13 mouse cellular contexts compared by ENCODE assay signal in the genomic region with DNA sequence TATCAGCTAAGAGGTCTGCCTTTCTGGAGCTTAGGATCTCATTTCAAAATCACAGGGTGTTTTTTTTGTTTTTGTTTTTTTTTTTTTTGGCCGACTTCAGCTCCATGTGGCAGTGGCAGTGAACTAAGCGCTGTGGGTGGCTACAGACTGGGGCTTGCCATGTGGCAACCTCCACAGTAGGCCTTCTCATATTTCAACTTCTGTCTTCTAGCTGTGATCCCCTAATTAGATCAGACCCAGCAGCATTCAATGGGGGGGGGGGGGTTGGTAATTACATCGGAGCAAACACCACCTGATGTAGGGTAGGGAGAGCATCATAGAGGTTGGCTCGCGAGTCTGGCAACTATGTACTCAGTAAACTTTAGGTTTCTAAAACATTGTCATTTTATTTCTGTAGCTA.
A peak's percentile ranks its signal among the peaks of the same experiment; 100 is the strongest.
DNase-seq lines count a peak whose midpoint lies in the region; ATAC-seq and TF ChIP-seq lines count a peak whose summit lies in the region.
"Had no signal": no experiment of that assay in that cellular context is flagged by ENCODE, and none has a peak within 500 bp of the region (broad histone marks: within the 10 kb centered on the region; RNA-seq: fewer than 3 reads in every experiment).

No protein-coding gene starts in this region.

- H3K4me3 ChIP-seq in midbrain, postnatal 0 days (ENCODE audit: low read depth, low read length): no peak overlapping the region
- no peak overlapping the region for H3K4me3 ChIP-seq in midbrain, embryonic 13.5 days (replicated peaks)
- H3K4me3 ChIP-seq in embryonic facial prominence, embryonic 15.5 days (replicated peaks): no peak overlapping the region
- H3K4me3 ChIP-seq: limb, embryonic 13.5 days; stomach, embryonic 15.5 days had no signal

- no peak overlapping the region for H3K9ac ChIP-seq in midbrain, postnatal 0 days (replicated peaks; ENCODE audit: low read length, poor library complexity, severe bottlenecking)
- no peak overlapping the region for H3K9ac ChIP-seq in midbrain, embryonic 13.5 days (replicated peaks)
- no peak overlapping the region for H3K9ac ChIP-seq in embryonic facial prominence, embryonic 15.5 days
- H3K9ac ChIP-seq: limb, embryonic 13.5 days; stomach, embryonic 15.5 days had no signal

- WGBS in midbrain, postnatal 0 days: 78% methylated on average over 5 of the region's 5 CpGs
- 79% methylated on average over 5 of the region's 5 CpGs for WGBS in midbrain, embryonic 13.5 days
- WGBS in embryonic facial prominence, embryonic 15.5 days: 31% methylated on average over 5 of the region's 5 CpGs

- no peak overlapping the region for H3K27ac ChIP-seq in midbrain, postnatal 0 days (ENCODE audit: low read depth, low read length)
- H3K27ac ChIP-seq in midbrain, embryonic 13.5 days: no peak overlapping the region
- no peak overlapping the region for H3K27ac ChIP-seq in embryonic facial prominence, embryonic 15.5 days (replicated peaks)
- H3K27ac ChIP-seq: kidney, postnatal 0 days; limb, embryonic 13.5 days; stomach, embryonic 15.5 days had no signal

- no peaks in the 10 kb centered on the region for H3K27me3 ChIP-seq in midbrain, postnatal 0 days (ENCODE audit: insufficient read depth, low read length)
- no peaks in the 10 kb centered on the region for H3K27me3 ChIP-seq in midbrain, embryonic 13.5 days
- H3K27me3 ChIP-seq in embryonic facial prominence, embryonic 15.5 days: no peaks in the 10 kb centered on the region
- H3K27me3 ChIP-seq: limb, embryonic 13.5 days; stomach, embryonic 15.5 days had no signal

- no peak for TF ChIP-seq CTCF in midbrain, postnatal 0 days (IDR thresholded peaks at IDR 0.05)

- no peaks in the 10 kb centered on the region for H3K9me3 ChIP-seq in midbrain, postnatal 0 days (ENCODE audit: low read length)
- H3K9me3 ChIP-seq in midbrain, embryonic 13.5 days: no peaks in the 10 kb centered on the region
- H3K9me3 ChIP-seq in embryonic facial prominence, embryonic 15.5 days (replicated peaks): no peaks in the 10 kb centered on the region
- H3K9me3 ChIP-seq: limb, embryonic 13.5 days; stomach, embryonic 15.5 days had no signal

- no peak for ATAC-seq in midbrain, postnatal 0 days (ENCODE audit: low FRiP score)
- no peak for ATAC-seq in midbrain, embryonic 13.5 days
- peak; percentile 67; the same call in 1 of the 2 replicates for ATAC-seq in embryonic facial prominence, embryonic 15.5 days (ENCODE audit: insufficient number of reproducible peaks, low FRiP score, low TSS enrichment, low read depth)

- H3K4me1 ChIP-seq in midbrain, postnatal 0 days (ENCODE audit: insufficient read depth, low read length): no peaks in the 10 kb centered on the region
- H3K4me1 ChIP-seq in midbrain, embryonic 13.5 days (replicated peaks): no peaks in the 10 kb centered on the region
- no peaks in the 10 kb centered on the region for H3K4me1 ChIP-seq in embryonic facial prominence, embryonic 15.5 days
- H3K4me1 ChIP-seq: stomach, embryonic 15.5 days had no signal

- H3K36me3 ChIP-seq in midbrain, postnatal 0 days (ENCODE audit: insufficient read depth, low read length): no peaks in the 10 kb centered on the region
- no peaks in the 10 kb centered on the region for H3K36me3 ChIP-seq in midbrain, embryonic 13.5 days
- no peaks in the 10 kb centered on the region for H3K36me3 ChIP-seq in embryonic facial prominence, embryonic 15.5 days
- H3K36me3 ChIP-seq: limb, embryonic 13.5 days; stomach, embryonic 15.5 days had no signal

- no peak overlapping the region for H3K4me2 ChIP-seq in midbrain, postnatal 0 days (ENCODE audit: low read depth, low read length, poor library complexity, severe bottlenecking)
- H3K4me2 ChIP-seq in midbrain, embryonic 13.5 days (replicated peaks): no peak overlapping the region
- H3K4me2 ChIP-seq in embryonic facial prominence, embryonic 15.5 days (replicated peaks): no peak overlapping the region
- H3K4me2 ChIP-seq: heart, embryonic 11.5 days; limb, embryonic 13.5 days; stomach, embryonic 15.5 days had no signal

- peak; percentile 24 for DNase-seq in embryo, embryonic 11 days
- no peak for DNase-seq in embryo, embryonic 10 days (ENCODE audit: low spot score)
- peak; percentile 57 for DNase-seq in midbrain, postnatal 0 days (ENCODE audit: low spot score)
- DNase-seq in thymus, postnatal 10 days (ENCODE audit: low spot score in 2 of 2): no peak
- no peak for DNase-seq in ovary, postnatal 10 days (ENCODE audit: low spot score)
- no peak for DNase-seq in left cerebral cortex, adult 8-10 months (ENCODE audit: low spot score in 2 of 2)
- DNase-seq: lung, adult 18-20 months had no signal

Comparison
In these comparisons a context has a peak if more than half of its experiments do, and no peak if none do; other contexts are left out.
1. DNase-seq: peak in embryo, embryonic 11 days (single experiment) and midbrain, postnatal 0 days (single experiment); none in embryo, embryonic 10 days (single experiment), thymus, postnatal 10 days (0 of 2), ovary, postnatal 10 days (single experiment) and left cerebral cortex, adult 8-10 months (0 of 2).